Mouse (Mus musculus) spleen, postnatal 4 days (tissue): ENCODE data around the gene Rcan3.

Experiments used
- DNase-seq, 2 experiments: peaks; one replicate each; pipeline ENCODE4 v3.0.0; 2022; ENCODE audit warnings: low spot score in 2 of 2

The Rcan3 gene

GRCm38 (mm10) chr4:135433443-135434394, at the start of gene Rcan3:
TSS of gene Rcan3 (minus strand) at chr4:135433853.
- DNase-seq: peak; percentile 82 to 93

GRCm38 (mm10) chr4:135480370-135480769, 46.7 kb upstream of the Rcan3 start:
- peak in 1 of 2 experiments; percentile 33 for DNase-seq

GRCm38 (mm10) chr4:135477851-135478250, 44.2 kb upstream of the Rcan3 start:
- no peak for DNase-seq

GRCm38 (mm10) chr4:135463406-135463805, 29.8 kb upstream of the Rcan3 start:
- DNase-seq: no peak

- DNase-seq: no peak
Observed at GRCm38 (mm10) chr4:135453572-135453971, 19.9 kb upstream of the Rcan3 start.

GRCm38 (mm10) chr4:135453164-135453563, 19.5 kb upstream of the Rcan3 start:
- no peak for DNase-seq

GRCm38 (mm10) chr4:135451360-135452015, 17.8 kb upstream of the Rcan3 start:
- DNase-seq: no peak

GRCm38 (mm10) chr4:135442473-135442872, 8.8 kb upstream of the Rcan3 start:
- no peak for DNase-seq

- peak; percentile 60 to 74 for DNase-seq
Observed at GRCm38 (mm10) chr4:135439904-135440522, 6.4 kb upstream of the Rcan3 start.

- peak; percentile 80 to 87 for DNase-seq
Observed at GRCm38 (mm10) chr4:135439188-135439647, 5.6 kb upstream of the Rcan3 start.

- DNase-seq: no peak
Observed at GRCm38 (mm10) chr4:135437924-135438323, 4.3 kb upstream of the Rcan3 start.

GRCm38 (mm10) chr4:135436291-135436690, 2.6 kb upstream of the Rcan3 start:
- DNase-seq: no peak

- DNase-seq: no peak
Observed at GRCm38 (mm10) chr4:135434395-135434789, 739 bp upstream of the Rcan3 start.

- DNase-seq: peak in 1 of 2 experiments; percentile 68
Observed at GRCm38 (mm10) chr4:135433086-135433442, 589 bp downstream of the Rcan3 start.

GRCm38 (mm10) chr4:135429990-135430760, 3.5 kb downstream of the Rcan3 start:
- no peak for DNase-seq

- DNase-seq: no peak
Observed at GRCm38 (mm10) chr4:135429383-135429782, 4.3 kb downstream of the Rcan3 start.

- DNase-seq: no peak
Observed at GRCm38 (mm10) chr4:135426587-135426986, 7.1 kb downstream of the Rcan3 start.

GRCm38 (mm10) chr4:135425625-135426024, 8.0 kb downstream of the Rcan3 start:
- no peak for DNase-seq

GRCm38 (mm10) chr4:135420961-135421360, 12.7 kb downstream of the Rcan3 start:
- no peak for DNase-seq

- no peak for DNase-seq
Observed at GRCm38 (mm10) chr4:135420416-135420815, 13.2 kb downstream of the Rcan3 start.

- DNase-seq: no peak
Observed at GRCm38 (mm10) chr4:135419996-135420395, 13.7 kb downstream of the Rcan3 start.

- DNase-seq: no peak
Observed at GRCm38 (mm10) chr4:135416367-135416766, 17.3 kb downstream of the Rcan3 start.
